Mouse (Mus musculus): ENCODE results near the gene Ntrk2.

DNA sequence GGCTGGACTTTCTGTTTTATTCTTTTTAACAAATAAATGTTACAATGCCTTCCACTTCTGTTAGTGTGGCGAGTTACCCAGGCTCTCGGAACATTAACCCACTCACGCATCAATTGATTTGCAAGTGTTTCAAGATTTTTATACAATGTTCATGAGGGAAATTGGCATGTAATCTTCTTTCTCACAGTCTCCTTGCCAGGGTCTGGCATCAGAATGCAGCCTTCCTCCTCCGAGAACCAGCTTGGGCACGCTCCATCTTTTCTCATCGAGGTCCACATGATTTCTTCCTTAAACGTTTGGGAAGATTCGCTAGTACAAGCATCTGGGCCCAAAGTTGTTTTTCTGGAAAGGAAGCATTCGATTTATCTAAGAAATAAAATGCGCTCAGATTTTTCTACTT, 374.4 kb downstream of the Ntrk2 start:
- TF ChIP-seq CTCF (IDR thresholded peaks at IDR 0.05; ENCODE audit: low read depth, low read length) (no peak), POLR2A (IDR thresholded peaks at IDR 0.05; ENCODE audit: extremely low read depth, insufficient read depth, low read length) (no peak)
